Mouse (Mus musculus) inflammation-experienced regulatory T-cells, adult 16 weeks (primary cell): ENCODE measurements around the gene Nudt11. TPM values are rescaled to one million over a fixed set of nuclear protein-coding genes. Genes with fewer than 3 reads are reported as not detected.

Source experiments
- polyA plus RNA-seq: library from polyadenylated mRNA; unstranded; fragments of 100-300 nt; shearing (Covaris generic); gene quantifications from one replicate; pipeline ENCODE4 v1.2.1, GENCODE M21; 2017

Nudt11 gene
- polyA plus RNA-seq, result not detected

DNA sequence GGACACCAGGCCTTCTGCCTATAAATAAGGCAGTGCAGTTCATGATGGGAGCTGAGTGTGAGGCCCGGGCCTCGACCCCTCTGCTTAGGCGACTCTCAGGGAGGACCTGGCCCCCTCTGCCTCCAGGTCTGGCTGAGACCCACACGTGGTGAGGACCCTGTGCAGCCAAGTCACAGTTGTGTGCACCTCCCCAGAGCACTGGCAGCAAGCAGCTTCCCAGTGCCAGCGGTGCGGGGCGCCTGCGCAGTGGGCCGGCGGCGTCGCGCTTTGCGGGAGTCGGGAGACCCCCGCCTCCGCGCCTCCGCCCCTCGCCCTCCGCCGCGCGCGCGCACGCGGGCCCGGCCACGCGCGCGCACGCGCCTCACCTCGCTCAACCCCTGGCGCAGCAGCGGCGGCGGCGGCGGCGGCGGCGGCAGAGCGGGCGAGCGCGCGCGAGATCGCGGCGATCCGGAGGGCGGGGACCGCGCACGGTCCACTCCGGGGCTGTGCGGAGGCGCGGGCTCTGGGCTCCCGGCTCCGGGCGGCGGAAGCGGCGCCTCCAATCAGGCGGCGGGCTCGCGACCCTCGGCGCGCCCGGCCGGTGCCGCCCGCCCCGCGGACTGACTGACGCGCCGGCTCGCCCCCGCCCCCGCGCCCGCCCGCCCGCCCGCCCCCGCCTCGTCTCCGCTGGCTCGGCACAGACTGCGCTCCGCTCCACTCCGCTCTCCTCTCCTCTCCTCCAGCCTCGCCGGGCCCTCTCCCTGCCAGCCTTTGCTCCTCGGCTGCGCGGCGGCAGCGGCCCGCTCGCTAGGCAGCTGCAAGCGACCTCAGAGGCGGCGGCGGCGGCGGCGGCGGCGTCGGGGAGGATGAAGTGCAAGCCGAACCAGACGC, at the start of gene Nudt11:
Gene Nudt11 (plus strand): TSS at position 388 of the 870 bp plus-strand sequence.

GRCm38 (mm10) chrX:6082954-6083680, 35.9 kb downstream of the Nudt11 start, which contains the start of gene AU022751:
Gene AU022751 (minus strand): TSS chrX:6083419.

Other genes starting within 250 kb of the Nudt11 start
- gene AU022751, start 36.0 kb downstream of the Nudt11 start, polyA plus RNA-seq, result not detected
- gene Nudt10, start 125.6 kb downstream of the Nudt11 start, polyA plus RNA-seq, result not detected